Comparison of ENCODE assay signal across 9 mouse cellular contexts in genomic region chr17:78809019-78809418, GRCm38 (mm10). TPM values are rescaled to one million over a fixed set of nuclear protein-coding genes. Genes with fewer than 3 reads are reported as not detected.
A peak's percentile ranks its signal among the peaks of the same experiment; 100 is the strongest.
DNase-seq lines count a peak whose midpoint lies in the region; ATAC-seq and TF ChIP-seq lines count a peak whose summit lies in the region.
"Had no signal": no experiment of that assay in that cellular context is flagged by ENCODE, and none has a peak within 500 bp of the region (broad histone marks: within the 10 kb centered on the region; RNA-seq: fewer than 3 reads in every experiment).

No protein-coding gene starts in this region.

- no peaks in the 10 kb centered on the region for H3K27me3 ChIP-seq in liver, embryonic 11.5 days (replicated peaks; ENCODE audit: control insufficient read depth, insufficient read depth, low read length)
- H3K27me3 ChIP-seq in MEL (ENCODE audit: control insufficient read depth in 1 of 2, insufficient read depth in 2 of 2, low read length in 2 of 2), result no peaks in the 10 kb centered on the region

- TF ChIP-seq POLR2A in MEL (IDR thresholded peaks at IDR 0.05; ENCODE audit: control insufficient read depth in 1 of 2, insufficient read depth in 1 of 2, low read depth in 1 of 2, low read length in 2 of 2, poor library complexity in 1 of 2), result no peak

- no peak overlapping the region for H3K4me2 ChIP-seq in liver, embryonic 11.5 days

- no peak for DNase-seq in liver, embryonic 11.5 days (ENCODE audit: low spot score)
- DNase-seq in liver (no peak), MEL (ENCODE audit: low read depth, low spot score) (peak; percentile 54)
- no peak for DNase-seq in adrenal gland, adult 18-20 months (ENCODE audit: low spot score in 2 of 2)
- DNase-seq in lung, postnatal 10 days, result no peak
- DNase-seq: thymus, postnatal 25 days had no signal

- peak; percentile 8 to 80 (median 70); a peak in 4 of 6 replicates for TF ChIP-seq CTCF in MEL (IDR thresholded peaks at IDR 0.05 in 2 of 3, conservative IDR thresholded peaks at IDR 0.05 in 1 of 3; ENCODE audit: control insufficient read depth in 1 of 3, insufficient read depth in 1 of 3, low read depth in 2 of 3, low read length in 3 of 3, poor library complexity in 1 of 3, severe bottlenecking in 1 of 3)

- ATAC-seq in liver, embryonic 11.5 days (replicated peaks; ENCODE audit: low FRiP score), result peak; percentile 63
- ATAC-seq in common myeloid progenitor, adult 5-6 weeks (replicated peaks; ENCODE audit: low read depth, poor library complexity, severe bottlenecking), result peak; percentile 66
- ATAC-seq in megakaryocyte-erythroid progenitor cell, adult 5-6 weeks (replicated peaks; ENCODE audit: low FRiP score, low TSS enrichment, poor library complexity, severe bottlenecking), result peak; percentile 87

- H3K4me3 ChIP-seq in liver, embryonic 11.5 days (ENCODE audit: low read depth, low read length), result no peak overlapping the region
- no peak overlapping the region for H3K4me3 ChIP-seq in MEL (ENCODE audit: control insufficient read depth in 1 of 2, insufficient read depth in 1 of 2, low read depth in 2 of 2, low read length in 2 of 2)
- H3K4me3 ChIP-seq: myocyte had no signal

- H3K36me3 ChIP-seq in liver, embryonic 11.5 days (ENCODE audit: control insufficient read depth, insufficient read depth, low read length), result no peaks in the 10 kb centered on the region
- no peaks in the 10 kb centered on the region; a peak in 1 of 4 replicates for H3K36me3 ChIP-seq in MEL (ENCODE audit: control insufficient read depth in 1 of 2, insufficient read depth in 2 of 2, low read length in 2 of 2)

- H3K79me2 ChIP-seq in MEL (ENCODE audit: control insufficient read depth, insufficient read depth, low read length, poor library complexity), result no peaks in the 10 kb centered on the region

- no peaks in the 10 kb centered on the region for H3K9me3 ChIP-seq in liver, embryonic 11.5 days (ENCODE audit: control insufficient read depth, low read length)
- H3K9me3 ChIP-seq in MEL (replicated peaks; ENCODE audit: insufficient read depth, low read length), result no peaks in the 10 kb centered on the region

- H3K27ac ChIP-seq in liver, embryonic 11.5 days (ENCODE audit: low read depth, low read length), result no peak overlapping the region
- no peak overlapping the region for H3K27ac ChIP-seq in MEL (ENCODE audit: control insufficient read depth, low read depth, low read length)

- peak; percentile 79 for TF ChIP-seq RAD21 in MEL (IDR thresholded peaks at IDR 0.05; ENCODE audit: low read depth, low read length)

- H3K9ac ChIP-seq in liver, embryonic 11.5 days (ENCODE audit: low read depth, low read length), result no peak overlapping the region
- H3K9ac ChIP-seq in MEL (ENCODE audit: control insufficient read depth, low read depth, low read length, poor library complexity, severe bottlenecking), result no peak overlapping the region

- no peak for TF ChIP-seq EP300 in MEL (IDR thresholded peaks at IDR 0.05; ENCODE audit: low read depth in 1 of 2, low read length in 2 of 2)

- H3K4me1 ChIP-seq in liver, embryonic 11.5 days (replicated peaks; ENCODE audit: control insufficient read depth, insufficient read depth, low read length), result no peaks in the 10 kb centered on the region
- H3K4me1 ChIP-seq in MEL (ENCODE audit: control insufficient read depth in 1 of 2, insufficient read depth in 2 of 2, low read length in 2 of 2), result no peaks in the 10 kb centered on the region

TF ChIP-seq in MEL, 35 proteins besides CTCF, POLR2A, EP300 and RAD21:
- no peak for TF ChIP-seq HCFC1 (IDR thresholded peaks at IDR 0.05; ENCODE audit: low read depth, low read length)
- no peak for TF ChIP-seq MAX (IDR thresholded peaks at IDR 0.05; ENCODE audit: low read length)
- peak; percentile 64 for TF ChIP-seq SMC3 (IDR thresholded peaks at IDR 0.05; ENCODE audit: low read depth, low read length)
- 0 out of 2 replicates have a peak, but pooled peaks have one; percentile 19 for TF ChIP-seq MYC (IDR thresholded peaks at IDR 0.05; ENCODE audit: low read depth, low read length)
- peak; percentile 25; the same call in 1 of the 2 replicates for TF ChIP-seq ZC3H11A (IDR thresholded peaks at IDR 0.05; ENCODE audit: low read depth, low read length)

RNA-seq across cellular contexts. Expression of gene Heatr5b, which starts 26.1 kb away (rescaled TPM):
- 12.5 and 12.6 TPM in 2 replicates for polyA plus RNA-seq in liver, embryonic 11.5 days (2014; fragmentation: Nextera tagmentation; extraction: Ambion mirVana)
- total RNA-seq in MEL (2012; rRNA removed), result 9.8 and 10.4 TPM in 2 replicates
- 10 to 100 TPM in 1 of 2 experiments, not detected in 1; 19.9 TPM for polyA plus RNA-seq in MEL (2012; ENCODE audit: insufficient read depth in 1 of 2, insufficient read length in 2 of 2, low read depth in 1 of 2, low replicate concordance in 2 of 2, missing spikeins in 1 of 2)
- 18.8 and 26.5 TPM in 2 replicates for total RNA-seq in common myeloid progenitor, adult 5-6 weeks (2017)
- 25.4 TPM in 2 replicates for total RNA-seq in megakaryocyte-erythroid progenitor cell, adult 5-6 weeks (2014; fragmentation: Nextera tagmentation)
- total RNA-seq in megakaryocyte-erythroid progenitor cell, adult 5-6 weeks (2017), result 13.8 and 18.5 TPM in 2 replicates
- 10 to 100 TPM; 32.9 to 35.3 TPM for total RNA-seq in adrenal gland, adult 18-20 months (2021)

RNA-seq across cellular contexts. Expression of gene Gpatch11, which starts 26.3 kb away (rescaled TPM):
- 25.5 and 29.0 TPM in 2 replicates for polyA plus RNA-seq in liver, embryonic 11.5 days (2014; fragmentation: Nextera tagmentation; extraction: Ambion mirVana)
- total RNA-seq in MEL (2012; rRNA removed), result 9.5 and 10.3 TPM in 2 replicates
- 10 to 100 TPM in 1 of 2 experiments, not detected in 1; 12.4 TPM for polyA plus RNA-seq in MEL (2012; ENCODE audit: insufficient read depth in 1 of 2, insufficient read length in 2 of 2, low read depth in 1 of 2, low replicate concordance in 2 of 2, missing spikeins in 1 of 2)
- total RNA-seq in common myeloid progenitor, adult 5-6 weeks (2017), result 22.2 and 36.1 TPM in 2 replicates
- 5.2 and 10.2 TPM in 2 replicates for total RNA-seq in megakaryocyte-erythroid progenitor cell, adult 5-6 weeks (2014; fragmentation: Nextera tagmentation)
- total RNA-seq in megakaryocyte-erythroid progenitor cell, adult 5-6 weeks (2017), result 14.0 and 28.0 TPM in 2 replicates
- total RNA-seq in adrenal gland, adult 18-20 months (2021), result 10 to 100 TPM; 22.6 to 26.7 TPM
